Mouse (Mus musculus) 416B (cell line): ENCODE results near the gene Csdc2.
"Not testable (repeated sequence)": the region's sequence is repeated elsewhere in the genome, so short reads cannot be mapped to it uniquely, and the experiment has no call there.

Experiments
- DNase-seq: peaks from one replicate; pipeline ENCODE4 v3.0.0; 2011; ENCODE audit warnings: low read depth

Gene Csdc2

GRCm38 (mm10) chr15:81936679-81937078 is at the start of gene Csdc2:
Csdc2 (plus strand) TSS chr15:81936759.
- no peak for DNase-seq

- peak; percentile 59 for DNase-seq
These were observed 49.6 kb upstream of the Csdc2 start for GRCm38 (mm10) chr15:81886795-81887550.

GRCm38 (mm10) chr15:81889175-81889574 is 47.4 kb upstream of the Csdc2 start:
- no peak for DNase-seq

- DNase-seq = no peak
These were observed 45.3 kb upstream of the Csdc2 start for GRCm38 (mm10) chr15:81891140-81891802.

GRCm38 (mm10) chr15:81891822-81892580 is 44.6 kb upstream of the Csdc2 start:
- peak; percentile 58 for DNase-seq

- DNase-seq = no peak
These were observed 42.6 kb upstream of the Csdc2 start for GRCm38 (mm10) chr15:81894002-81894401.

GRCm38 (mm10) chr15:81896407-81896806 is 40.2 kb upstream of the Csdc2 start:
- DNase-seq = no peak

- no peak for DNase-seq
These were observed 38.8 kb upstream of the Csdc2 start for GRCm38 (mm10) chr15:81897607-81898285.

GRCm38 (mm10) chr15:81898751-81899150 is 37.8 kb upstream of the Csdc2 start:
- no peak for DNase-seq

GRCm38 (mm10) chr15:81904939-81905338 is 31.6 kb upstream of the Csdc2 start:
- peak; percentile 72 for DNase-seq

GRCm38 (mm10) chr15:81907953-81908352 is 28.6 kb upstream of the Csdc2 start:
- DNase-seq = no peak

GRCm38 (mm10) chr15:81908767-81909166 is 27.8 kb upstream of the Csdc2 start:
- DNase-seq = not testable (repeated sequence)

- no peak for DNase-seq
These were observed 24.1 kb upstream of the Csdc2 start for GRCm38 (mm10) chr15:81912498-81912897.

- peak; percentile 79 for DNase-seq
These were observed 21.9 kb upstream of the Csdc2 start for GRCm38 (mm10) chr15:81914668-81915067.

- DNase-seq = no peak
These were observed 20.9 kb upstream of the Csdc2 start for GRCm38 (mm10) chr15:81915663-81916062.

GRCm38 (mm10) chr15:81917201-81917600 is 19.4 kb upstream of the Csdc2 start:
- DNase-seq = no peak

- DNase-seq = peak; percentile 71
These were observed 18.7 kb upstream of the Csdc2 start for GRCm38 (mm10) chr15:81917621-81918463.

GRCm38 (mm10) chr15:81919062-81919461 is 17.5 kb upstream of the Csdc2 start:
- no peak for DNase-seq

- no peak for DNase-seq
These were observed 15.9 kb upstream of the Csdc2 start for GRCm38 (mm10) chr15:81920546-81921217.

GRCm38 (mm10) chr15:81921255-81921654 is 15.3 kb upstream of the Csdc2 start:
- no peak for DNase-seq

GRCm38 (mm10) chr15:81924933-81925332 is 11.6 kb upstream of the Csdc2 start:
- no peak for DNase-seq
